Mouse (Mus musculus) erythroblast, embryonic 14.5 days (primary cell): ENCODE results near the gene Tagln.

Experiments used
- GATA1 ChIP-seq: IDR thresholded peaks from 2 replicates; pipeline ENCODE4 v1.6.1; 2012; ENCODE audit warnings: low read length, inconsistent platforms, mixed read lengths
- TAL1 ChIP-seq: IDR thresholded peaks from 3 replicates; pipeline ENCODE4 v1.6.1; 2012; ENCODE audit warnings: low read length, inconsistent platforms, mixed read lengths

DNA sequence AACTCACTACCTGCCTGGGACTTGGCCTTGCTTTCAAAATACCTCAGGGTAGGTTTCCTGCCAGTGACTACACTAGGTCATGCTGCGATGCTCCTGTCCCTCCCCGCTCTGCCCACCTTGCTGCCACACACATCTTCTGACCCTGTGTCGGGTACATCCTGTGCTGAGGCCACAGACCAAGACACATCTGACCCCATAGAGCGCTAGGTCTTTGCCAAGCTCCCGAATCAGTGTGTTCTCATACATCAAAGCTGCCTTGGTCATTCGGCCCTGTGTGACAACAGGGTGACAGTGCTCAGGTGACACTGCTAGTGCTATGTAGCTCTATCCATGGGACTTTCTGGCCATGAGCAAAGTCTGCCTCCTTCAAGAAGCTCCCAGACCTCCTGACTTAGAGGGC is 3.9 kb upstream of the Tagln start:
- TF ChIP-seq GATA1 (no peak), TAL1 (no peak)
